Mouse (Mus musculus) E14TG2a.4 (cell line): Measurements from ENCODE around the gene Caskin1.

ENCODE experiments used
- CTCF ChIP-seq: conservative IDR thresholded peaks from 2 replicates; pipeline ENCODE4 v1.5.1; 2014; ENCODE audit warnings: low read length
- NANOG ChIP-seq: IDR thresholded peaks from 2 replicates; pipeline ENCODE4 v1.6.1; 2014; ENCODE audit warnings: borderline replicate concordance, low read length, mixed read lengths

- TF ChIP-seq CTCF = no peak
- TF ChIP-seq NANOG = no peak
These were observed 7.6 kb downstream of the Caskin1 start for GRCm38 (mm10) chr17:24496026-24496425.
